Mouse (Mus musculus): Measurements from ENCODE around the gene Ndufs2. TPM values are rescaled to one million over a fixed set of nuclear protein-coding genes. Genes with fewer than 3 reads are reported as not detected.

Gene Ndufs2
- 1,478 and 1,710 TPM in 2 replicates for polyA plus RNA-seq (2012; ENCODE audit: insufficient read depth, insufficient read length, missing spikeins)

- Histone ChIP-seq H3K27ac (replicated peaks; ENCODE audit: low read depth, low read length) (peak within 1 kb of the TSS; percentile 45), H3K4me3 (ENCODE audit: insufficient read depth, low read depth, low read length) (peak within 1 kb of the TSS; percentile 60)
These were observed at the start of gene Ndufs2 for GRCm38 (mm10) chr1:171250680-171251593. Ndufs2 (minus strand) TSS chr1:171251388.

DNA sequence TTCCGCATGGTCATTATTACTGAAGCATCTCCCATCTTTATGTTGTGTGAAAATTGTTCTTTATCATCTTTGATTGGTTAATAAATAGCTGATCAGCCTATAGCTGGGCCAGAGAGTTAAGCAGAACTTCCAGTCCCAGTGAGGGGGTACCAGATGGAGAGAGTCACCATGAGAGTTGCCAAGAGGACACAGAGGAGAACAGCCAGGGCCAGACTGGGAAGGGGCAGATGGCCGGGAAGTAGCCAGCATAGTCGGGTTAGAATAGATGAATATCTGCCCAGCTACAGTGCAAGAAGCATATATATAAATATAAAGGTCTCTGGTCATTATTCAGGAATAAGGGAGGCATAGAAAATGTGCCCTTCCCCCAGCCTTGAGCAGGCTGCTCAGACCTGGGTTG, 47.0 kb upstream of the Ndufs2 start:
- H3K4me3 ChIP-seq (ENCODE audit: insufficient read depth, low read depth, low read length), result no peak overlapping the region
- no peak overlapping the region for H3K27ac ChIP-seq (replicated peaks; ENCODE audit: low read depth, low read length)
- H3K4me1 ChIP-seq (ENCODE audit: control insufficient read depth, insufficient read depth, insufficient read length, low read length), result 0 out of 2 replicates have a peak, but pooled peaks cover 3% of the 10 kb centered on the region

More at GRCm38 (mm10) chr1:171250680-171251593, at the start of gene Ndufs2:
- peaks cover 16% of the 10 kb centered on the region for H3K4me1 ChIP-seq (ENCODE audit: control insufficient read depth, insufficient read depth, insufficient read length, low read length)

DNA sequence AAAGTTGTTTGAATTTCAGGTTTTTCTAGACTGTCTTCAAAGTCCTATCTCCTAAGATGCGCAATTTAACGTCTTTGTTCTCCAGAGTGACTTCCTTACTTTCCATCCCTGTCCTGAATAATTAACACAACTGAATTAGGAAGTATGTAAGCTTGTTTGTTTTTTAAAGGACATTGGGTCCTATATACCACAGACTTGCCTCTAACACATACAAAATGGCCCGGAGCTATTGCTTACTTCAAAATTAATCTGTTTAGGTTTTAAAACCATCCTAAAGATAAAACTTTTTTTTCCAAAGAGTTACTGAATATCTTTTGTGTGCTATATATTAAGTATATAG, 43.8 kb upstream of the Ndufs2 start:
- Histone ChIP-seq H3K4me1 (ENCODE audit: control insufficient read depth, insufficient read depth, insufficient read length, low read length) (0 out of 2 replicates have a peak, but pooled peaks cover 5% of the 10 kb centered on the region), H3K4me3 (ENCODE audit: insufficient read depth, low read depth, low read length) (peak overlapping the region; percentile 93), H3K27ac (replicated peaks; ENCODE audit: low read depth, low read length) (peak overlapping the region; percentile 98)

- H3K4me1 ChIP-seq (ENCODE audit: control insufficient read depth, insufficient read depth, insufficient read length, low read length), result 0 out of 2 replicates have a peak, but pooled peaks cover 5% of the 10 kb centered on the region
- H3K4me3 ChIP-seq (ENCODE audit: insufficient read depth, low read depth, low read length), result peak within 1 kb of the TSS; percentile 93
- peak within 1 kb of the TSS; percentile 98 for H3K27ac ChIP-seq (replicated peaks; ENCODE audit: low read depth, low read length)
These were observed 43.3 kb upstream of the Ndufs2 start, which contains the start of gene Ufc1 for GRCm38 (mm10) chr1:171294298-171295062. Ufc1 (minus strand) TSS chr1:171295024.

GRCm38 (mm10) chr1:171293906-171294297, 42.7 kb upstream of the Ndufs2 start:
- Histone ChIP-seq H3K4me1 (ENCODE audit: control insufficient read depth, insufficient read depth, insufficient read length, low read length) (0 out of 2 replicates have a peak, but pooled peaks cover 5% of the 10 kb centered on the region), H3K4me3 (ENCODE audit: insufficient read depth, low read depth, low read length) (peak overlapping the region; percentile 93), H3K27ac (replicated peaks; ENCODE audit: low read depth, low read length) (peak overlapping the region; percentile 98; the same call in 1 of the 2 replicates)

DNA sequence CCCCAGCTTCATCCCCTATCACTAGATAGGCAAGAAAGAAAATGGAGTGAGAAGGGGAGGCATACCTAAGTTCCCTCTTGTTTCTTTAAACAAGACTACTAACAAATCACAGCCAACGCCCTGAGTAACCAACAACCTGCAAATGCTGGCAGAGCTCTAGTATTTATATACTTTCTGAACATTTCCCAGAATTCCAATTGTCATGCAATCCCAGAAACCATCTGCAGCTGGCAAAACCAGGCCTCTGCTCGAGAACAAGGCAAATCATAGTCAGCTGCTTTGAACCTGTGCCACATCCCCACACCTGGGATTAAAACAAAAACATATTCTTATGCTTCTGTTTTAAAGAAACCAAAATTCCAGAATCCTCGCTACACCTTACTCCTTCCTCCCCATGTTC, 42.2 kb upstream of the Ndufs2 start:
- no peak overlapping the region for H3K4me3 ChIP-seq (ENCODE audit: insufficient read depth, low read depth, low read length)
- no peak overlapping the region for H3K27ac ChIP-seq (replicated peaks; ENCODE audit: low read depth, low read length)
- 0 out of 2 replicates have a peak, but pooled peaks cover 5% of the 10 kb centered on the region for H3K4me1 ChIP-seq (ENCODE audit: control insufficient read depth, insufficient read depth, insufficient read length, low read length)

DNA sequence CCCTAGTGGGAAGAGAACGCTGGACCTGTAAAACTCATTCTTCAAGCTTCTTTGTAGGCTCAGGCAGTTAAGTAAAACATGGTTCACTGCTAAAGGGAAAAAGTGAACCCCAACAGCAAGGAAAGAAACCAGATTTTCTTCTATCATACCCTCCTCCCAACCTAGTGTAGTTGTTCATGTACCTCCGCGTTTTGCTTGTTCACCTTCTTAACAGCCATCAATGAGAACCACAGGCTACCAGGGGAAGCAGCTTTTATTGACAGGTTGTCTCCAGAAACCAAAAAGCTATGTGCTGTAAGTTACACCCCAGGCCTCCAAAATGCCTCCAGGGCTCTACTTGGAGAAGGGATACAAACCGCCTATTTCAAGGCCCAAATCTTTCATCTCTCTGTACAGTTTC, 37.1 kb upstream of the Ndufs2 start:
- H3K4me3 ChIP-seq (ENCODE audit: insufficient read depth, low read depth, low read length), result no peak overlapping the region

GRCm38 (mm10) chr1:171287136-171288081, 36.2 kb upstream of the Ndufs2 start, which contains the start of gene Usp21:
Usp21 (minus strand) TSS chr1:171287991.
- Histone ChIP-seq H3K4me3 (ENCODE audit: insufficient read depth, low read depth, low read length) (peak within 1 kb of the TSS; percentile 85), H3K27ac (replicated peaks; ENCODE audit: low read depth, low read length) (peak within 1 kb of the TSS; percentile 76), H3K4me1 (ENCODE audit: control insufficient read depth, insufficient read depth, insufficient read length, low read length) (peaks cover under 1% of the 10 kb centered on the region; the same call in 1 of the 2 replicates)

More for the DNA sequence above, 37.1 kb upstream of the Ndufs2 start:
- Histone ChIP-seq H3K27ac (replicated peaks; ENCODE audit: low read depth, low read length) (no peak overlapping the region), H3K4me1 (ENCODE audit: control insufficient read depth, insufficient read depth, insufficient read length, low read length) (peaks cover 2% of the 10 kb centered on the region; the same call in 1 of the 2 replicates)

- Histone ChIP-seq H3K4me3 (ENCODE audit: insufficient read depth, low read depth, low read length) (no peak overlapping the region; the same call in 1 of the 2 replicates), H3K4me1 (ENCODE audit: control insufficient read depth, insufficient read depth, insufficient read length, low read length) (no peaks in the 10 kb centered on the region; the same call in 1 of the 2 replicates), H3K27ac (replicated peaks; ENCODE audit: low read depth, low read length) (no peak overlapping the region)
These were observed 35.3 kb upstream of the Ndufs2 start for GRCm38 (mm10) chr1:171286517-171286916.

DNA sequence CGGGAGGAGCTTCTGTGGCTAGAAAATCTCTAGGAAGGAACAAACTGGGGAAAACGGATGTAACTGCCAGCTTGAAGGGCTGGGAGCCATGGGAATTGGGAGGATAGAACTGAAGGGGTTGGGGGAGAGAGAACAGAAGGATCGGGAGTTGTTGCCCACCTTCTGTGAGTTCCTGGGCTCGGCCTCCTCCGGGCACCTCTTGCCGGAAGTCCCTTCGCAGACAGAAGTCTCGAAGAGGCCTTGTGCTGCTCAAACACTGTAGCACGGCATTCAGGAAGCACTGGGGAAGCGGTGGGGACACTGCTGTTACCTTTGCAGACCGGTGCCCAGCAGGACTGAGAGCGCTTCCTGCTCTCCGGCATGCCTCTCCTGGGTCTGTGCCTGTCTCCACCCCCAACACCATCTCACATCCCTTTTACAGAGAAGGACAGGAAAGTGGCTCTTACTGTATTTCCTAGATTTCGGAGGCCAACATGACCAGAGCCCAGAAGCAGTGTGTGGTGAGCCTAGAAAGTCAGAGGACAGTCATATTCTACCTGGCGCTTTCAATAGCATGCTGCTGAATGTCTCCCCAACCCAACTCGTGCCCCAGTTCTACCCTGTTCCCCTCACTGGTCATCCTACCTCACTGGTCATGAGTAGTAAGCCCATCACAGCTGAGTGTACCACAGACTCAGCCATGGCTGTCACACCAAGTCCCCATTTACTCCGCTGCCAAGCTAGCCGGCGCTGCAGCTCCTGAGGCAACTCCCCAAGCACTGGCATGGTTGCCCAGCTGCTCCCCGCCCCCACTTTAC, 34.1 kb upstream of the Ndufs2 start:
- peaks cover 1% of the 10 kb centered on the region for H3K4me1 ChIP-seq (ENCODE audit: control insufficient read depth, insufficient read depth, insufficient read length, low read length)
- peak overlapping the region; percentile 19; the same call in 1 of the 2 replicates for H3K4me3 ChIP-seq (ENCODE audit: insufficient read depth, low read depth, low read length)
- H3K27ac ChIP-seq (replicated peaks; ENCODE audit: low read depth, low read length), result peak overlapping the region; percentile 16; the same call in 1 of the 2 replicates

- no peak overlapping the region for H3K27ac ChIP-seq (replicated peaks; ENCODE audit: low read depth, low read length)
- peaks cover 5% of the 10 kb centered on the region for H3K4me1 ChIP-seq (ENCODE audit: control insufficient read depth, insufficient read depth, insufficient read length, low read length)
- no peak overlapping the region for H3K4me3 ChIP-seq (ENCODE audit: insufficient read depth, low read depth, low read length)
These were observed 33.3 kb upstream of the Ndufs2 start for GRCm38 (mm10) chr1:171284491-171284890.

DNA sequence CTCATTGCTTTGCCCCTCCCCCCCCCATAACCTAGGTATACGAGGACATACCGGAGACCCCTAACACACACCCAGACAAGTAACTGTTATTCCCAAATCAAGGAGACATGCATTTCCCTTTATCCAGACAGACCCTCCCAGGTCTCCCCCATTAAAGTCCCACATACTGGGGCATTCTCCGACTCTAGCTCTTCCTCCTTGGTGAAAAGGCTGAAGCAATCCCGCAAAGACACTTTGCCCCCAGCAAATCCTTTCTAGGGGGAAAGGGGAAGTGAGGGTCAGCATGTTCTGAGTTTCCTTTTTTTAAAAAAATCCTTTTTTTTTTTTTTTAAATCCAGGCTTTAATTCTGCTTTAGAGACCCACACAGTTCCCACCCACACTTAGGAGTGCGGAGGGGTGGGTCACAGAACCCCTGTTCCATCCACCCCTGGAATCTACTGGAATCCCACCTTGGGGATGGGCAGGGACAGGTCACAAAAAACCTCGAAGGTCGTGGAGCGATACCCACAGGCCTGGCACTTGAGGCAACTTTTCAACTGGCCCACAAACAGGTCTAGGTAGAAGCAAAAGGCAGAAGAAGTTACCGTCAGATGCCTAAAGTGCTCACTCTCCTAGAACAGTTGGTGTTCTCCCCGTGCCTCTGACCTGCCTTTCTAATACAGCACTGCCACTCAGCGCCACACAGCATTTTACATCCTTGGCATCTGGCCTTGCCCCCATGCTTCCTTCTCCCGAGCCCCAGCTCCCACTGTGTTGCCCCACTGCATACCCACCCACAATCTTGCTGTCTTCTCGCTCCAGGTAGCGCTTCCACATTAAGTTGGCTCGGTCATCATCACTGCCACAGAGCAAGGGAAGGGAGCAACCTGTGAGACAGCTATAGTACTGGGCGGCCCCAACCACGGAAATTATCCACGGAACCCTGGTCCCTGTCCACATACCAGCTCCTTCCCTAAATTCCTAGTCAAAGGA, 32.3 kb upstream of the Ndufs2 start:
- Histone ChIP-seq H3K4me3 (ENCODE audit: insufficient read depth, low read depth, low read length) (no peak overlapping the region), H3K4me1 (ENCODE audit: control insufficient read depth, insufficient read depth, insufficient read length, low read length) (peaks cover 5% of the 10 kb centered on the region), H3K27ac (replicated peaks; ENCODE audit: low read depth, low read length) (no peak overlapping the region)
